Mouse (Mus musculus): ENCODE data around the gene Tiparp.

The Tiparp gene

DNA sequence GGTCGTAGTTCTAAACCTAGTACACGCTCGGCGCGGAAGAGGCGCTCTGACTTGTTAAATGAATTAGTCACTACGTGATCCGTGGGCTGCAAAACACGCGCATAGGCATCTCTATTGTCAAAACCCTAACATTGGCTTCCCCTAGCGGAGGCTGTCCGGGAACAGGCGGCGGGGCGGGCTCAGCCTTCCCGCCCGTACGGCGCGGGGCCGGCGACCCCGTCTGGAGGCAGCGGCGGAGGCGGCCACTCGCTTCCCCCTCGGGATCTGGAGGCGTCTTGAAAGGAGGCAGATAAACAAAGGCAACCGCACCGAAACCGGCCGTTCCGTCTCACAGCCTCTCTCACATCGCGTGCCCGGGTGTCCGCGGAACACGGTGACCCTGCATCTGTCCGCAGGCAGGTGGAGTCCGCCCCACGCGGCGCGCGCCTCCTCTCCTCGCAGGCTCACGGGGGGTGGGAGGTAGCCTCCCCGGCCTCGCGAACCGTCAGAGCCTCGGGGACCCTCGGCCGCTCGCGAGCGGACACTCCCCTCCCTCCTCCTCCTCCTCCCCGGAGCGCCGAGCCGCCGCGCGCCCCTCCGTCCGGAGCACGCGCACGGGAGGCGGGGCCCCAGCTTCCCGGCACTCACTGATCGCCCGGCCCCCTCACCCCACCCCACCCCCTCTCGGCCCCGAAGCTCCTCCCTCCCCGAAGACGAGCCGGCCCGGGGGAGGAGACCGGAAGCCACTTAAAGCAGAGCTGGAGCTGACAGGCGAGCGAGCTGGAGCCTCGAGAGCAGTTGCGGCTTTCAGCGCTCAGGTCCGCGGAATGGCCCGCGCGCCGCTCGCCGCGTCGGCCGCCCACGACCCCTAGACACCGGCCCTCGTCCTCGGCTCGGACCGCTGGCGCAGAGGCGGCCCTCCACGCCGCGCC is at the start of gene Tiparp:
Tiparp (plus strand) TSS at position 720 of the 911 bp plus-strand sequence.
- DNase-seq (ENCODE audit: low read depth, low spot score) = peak; percentile 90

DNA sequence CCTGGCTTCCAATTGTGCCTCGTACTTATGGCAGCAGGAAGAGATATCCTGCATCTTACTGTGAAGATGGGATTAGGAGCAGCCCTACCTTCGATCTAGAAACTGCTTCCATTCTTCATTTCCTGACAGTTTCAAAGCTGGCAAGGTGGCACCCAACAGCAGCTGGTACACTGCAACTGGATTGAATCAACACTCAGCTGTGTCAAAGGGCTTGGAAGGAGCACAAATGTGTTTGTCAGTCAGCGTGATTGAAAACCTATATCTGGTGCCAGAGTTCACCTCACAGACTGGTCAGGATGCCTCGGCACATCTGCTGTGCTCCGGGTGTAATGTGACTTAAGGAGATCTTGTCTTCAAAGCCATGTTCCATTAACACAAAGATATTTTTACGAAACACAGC is 47.5 kb upstream of the Tiparp start:
- DNase-seq (ENCODE audit: low read depth, low spot score) = no peak

DNA sequence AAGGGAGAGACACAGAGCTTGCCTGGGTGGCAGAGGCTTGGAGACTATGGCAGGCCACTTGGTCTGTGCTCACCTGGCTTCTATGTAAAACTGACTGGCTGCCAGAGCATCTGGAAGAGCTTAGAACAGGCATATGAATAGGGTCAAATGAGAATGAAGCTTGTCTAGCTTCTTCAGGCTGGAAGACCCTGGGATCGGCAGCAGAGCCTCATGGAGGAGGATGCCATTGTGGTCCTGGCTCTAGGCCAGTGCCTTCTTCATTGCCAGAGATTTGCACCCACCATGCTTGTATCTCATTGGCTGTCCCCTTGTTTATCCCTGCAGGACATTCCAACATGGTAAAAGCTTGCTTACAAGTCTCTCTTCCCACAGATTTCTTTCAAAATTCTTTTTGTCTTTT is 45.9 kb upstream of the Tiparp start:
- no peak for DNase-seq (ENCODE audit: low read depth, low spot score)

DNA sequence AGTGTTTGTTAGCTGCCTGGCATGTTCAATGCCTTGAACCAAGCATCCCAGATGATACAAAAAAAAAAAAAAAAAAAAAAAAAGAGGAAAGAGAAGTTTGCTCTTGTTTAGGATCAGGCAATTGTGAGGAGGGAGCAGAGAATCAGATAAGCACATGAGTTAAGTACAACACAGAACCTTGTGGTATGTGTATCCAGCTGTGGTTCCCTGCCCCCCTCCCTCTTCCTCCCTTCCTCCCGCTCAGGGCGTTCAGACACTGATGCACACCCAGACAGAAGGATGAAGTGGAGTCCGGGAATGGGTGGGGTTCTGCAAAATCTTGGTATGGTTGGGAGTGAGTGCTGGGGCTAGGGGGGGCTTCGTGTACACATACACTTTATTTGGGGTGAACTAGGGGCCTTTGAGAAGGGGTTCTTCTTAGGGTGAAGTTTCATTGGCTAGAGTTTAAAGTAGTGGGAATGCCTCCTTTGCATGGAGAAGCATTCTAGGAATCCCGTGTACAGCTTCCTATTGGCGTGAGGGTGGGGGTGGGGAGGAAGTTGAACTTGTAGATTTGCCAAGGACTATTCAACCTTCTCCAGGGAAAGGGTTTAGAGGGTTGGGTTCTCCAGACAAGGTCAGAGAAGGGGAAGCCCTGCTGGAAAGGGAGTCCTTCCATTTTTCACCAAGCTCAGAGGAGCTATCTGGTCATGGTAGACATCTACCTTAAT is 45.4 kb upstream of the Tiparp start:
- no peak for DNase-seq (ENCODE audit: low read depth, low spot score)

DNA sequence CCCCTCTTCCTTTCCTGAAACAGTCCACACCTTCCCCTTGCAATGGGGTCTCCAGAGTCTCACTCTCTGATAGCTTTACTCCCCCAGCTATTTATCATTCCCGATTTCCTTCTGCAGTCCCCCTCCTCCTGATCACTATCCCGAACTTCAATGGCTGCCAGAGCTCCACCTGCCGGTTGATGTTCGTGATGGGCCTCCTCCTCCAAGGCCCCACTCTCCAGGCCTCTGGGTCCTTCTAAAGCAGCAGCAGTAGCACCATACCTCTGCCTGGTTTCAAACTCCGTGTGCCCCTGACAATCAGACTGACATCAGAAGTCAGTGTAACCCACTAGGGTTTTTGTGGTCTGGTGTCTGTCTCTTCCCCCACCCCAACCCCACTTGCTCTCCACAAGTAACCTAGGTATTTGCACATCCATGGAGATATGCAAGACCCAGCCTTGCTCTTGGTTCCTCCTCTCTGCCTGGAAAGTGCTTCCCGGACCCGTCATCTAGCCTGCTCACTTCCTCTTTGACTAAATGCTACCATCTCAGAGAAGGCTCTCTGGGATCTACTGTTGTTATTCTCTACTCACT is 44.0 kb upstream of the Tiparp start:
- DNase-seq (ENCODE audit: low read depth, low spot score) = no peak

DNA sequence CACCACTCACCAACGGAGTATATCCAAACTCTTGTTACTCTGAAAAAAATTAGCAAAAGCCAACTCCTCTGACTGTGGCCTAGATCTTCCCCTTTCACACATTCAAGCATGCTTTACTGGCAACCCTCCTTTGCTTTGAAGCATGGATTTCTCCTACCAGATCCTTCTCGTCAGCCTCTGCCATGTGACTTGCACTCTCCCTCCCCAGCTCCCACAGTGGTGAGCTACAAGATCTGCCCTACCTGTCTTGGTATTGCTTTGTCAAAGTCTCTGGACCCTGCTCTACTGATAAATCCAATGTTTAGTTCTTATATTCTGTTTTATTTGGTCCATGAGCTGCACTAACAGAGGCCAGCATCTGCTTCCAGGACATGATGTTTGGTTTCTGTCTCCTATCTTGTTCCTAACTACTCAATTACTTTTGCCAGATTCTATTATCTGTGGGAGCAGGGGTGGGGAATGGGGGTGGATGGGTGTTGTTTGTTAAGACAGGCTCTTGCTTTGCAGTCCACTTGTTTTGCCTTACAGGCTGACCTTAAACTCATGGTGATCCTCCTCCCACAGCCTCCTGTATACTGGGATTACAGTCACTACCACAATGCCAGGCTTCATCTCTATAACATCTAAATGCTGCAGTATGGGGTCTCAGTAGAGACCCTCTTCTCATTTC is 40.7 kb upstream of the Tiparp start:
- no peak for DNase-seq (ENCODE audit: low read depth, low spot score)

DNA sequence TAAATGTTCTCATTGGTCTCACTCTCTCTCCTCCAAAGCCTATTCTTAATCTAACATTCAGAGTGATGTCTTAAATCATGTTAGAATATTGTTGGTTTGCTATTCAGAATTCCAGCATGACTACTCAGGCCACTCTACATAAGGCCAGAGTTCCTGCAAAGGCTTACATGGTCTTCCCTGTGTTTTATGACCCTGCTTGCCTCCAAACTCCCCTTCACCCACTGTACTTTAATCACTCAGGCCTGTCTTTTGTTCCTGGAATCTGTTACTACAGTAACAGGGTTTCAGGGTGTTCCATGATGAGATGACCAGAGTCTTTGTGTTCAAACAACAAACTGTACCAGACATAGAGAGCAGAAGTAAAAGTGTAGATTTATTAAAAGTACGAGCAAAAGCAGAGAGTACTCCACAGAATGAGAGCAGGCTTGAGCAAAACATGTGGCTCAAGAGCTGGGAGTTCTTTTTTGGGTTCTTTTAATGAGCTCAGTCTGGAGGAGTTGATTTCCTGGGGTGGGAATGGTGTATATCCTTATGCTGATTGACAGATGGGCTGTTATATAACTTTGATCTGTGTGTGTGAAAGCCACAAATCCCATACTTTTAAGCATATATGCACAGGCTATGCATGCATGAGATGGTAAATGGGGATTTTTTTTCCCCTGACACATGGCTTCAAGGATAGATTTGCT is 39.5 kb upstream of the Tiparp start:
- no peak for DNase-seq (ENCODE audit: low read depth, low spot score)

DNA sequence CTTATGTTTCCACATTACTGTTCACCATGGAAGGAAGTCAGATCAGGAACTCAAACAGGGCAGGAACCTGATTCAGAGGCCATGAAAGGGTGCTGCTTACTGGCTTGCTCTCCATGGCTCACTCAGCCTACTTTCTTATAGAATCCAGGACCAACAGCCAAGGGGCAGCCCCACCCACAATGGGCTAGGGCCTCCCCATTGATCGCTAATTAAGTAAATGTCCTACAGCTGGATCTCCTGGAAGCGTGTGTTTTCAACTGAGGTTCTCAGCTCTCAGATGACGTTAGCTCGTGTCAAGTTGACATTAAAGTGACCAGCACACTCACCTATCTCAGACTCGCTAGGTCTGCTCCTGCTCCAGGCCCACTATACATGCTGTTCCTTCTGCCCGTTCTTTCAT is 38.6 kb upstream of the Tiparp start:
- DNase-seq (ENCODE audit: low read depth, low spot score) = no peak

DNA sequence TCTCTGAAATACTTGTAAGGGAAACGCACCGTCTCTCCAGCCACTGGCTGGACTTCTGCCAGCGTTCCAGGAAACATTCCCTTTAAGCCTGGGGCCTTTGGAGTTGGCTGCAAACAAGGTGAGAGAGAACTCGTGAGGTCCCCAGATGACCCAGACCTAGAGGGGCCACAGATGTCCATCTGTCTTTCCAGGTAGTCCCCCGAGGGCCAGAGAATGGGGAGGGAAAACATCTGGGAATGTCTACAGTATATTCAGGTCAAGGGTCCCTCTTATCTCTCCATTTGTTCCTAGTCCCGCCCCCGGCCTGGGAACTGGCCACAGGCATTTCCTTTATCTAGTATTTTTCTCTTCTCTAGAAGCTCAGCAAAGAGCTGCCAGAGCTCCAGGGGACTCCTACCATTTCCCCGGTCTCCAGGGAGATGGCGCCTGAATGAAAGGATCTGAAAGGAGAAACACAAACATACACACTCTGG is 33.9 kb upstream of the Tiparp start:
- no peak for DNase-seq (ENCODE audit: low read depth, low spot score)

DNA sequence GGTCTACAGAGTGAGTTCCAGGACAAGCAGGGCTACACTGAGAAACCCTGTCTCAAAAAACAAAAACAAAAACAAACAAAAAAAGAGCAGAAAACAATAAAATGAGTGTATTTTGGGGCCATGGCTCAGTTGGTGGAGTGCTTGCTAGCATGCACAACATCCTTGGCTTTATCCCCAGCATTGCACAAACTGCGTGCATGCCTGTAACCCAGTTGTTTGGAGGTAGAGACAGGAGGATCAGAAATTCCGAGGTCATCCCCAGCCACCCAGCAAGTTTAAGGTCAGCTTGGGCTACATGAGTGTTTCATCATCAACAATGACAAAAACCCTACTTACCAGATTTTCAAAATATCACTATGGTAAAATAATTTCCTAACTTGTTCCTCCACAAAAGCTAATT is 20.4 kb upstream of the Tiparp start:
- no peak for DNase-seq (ENCODE audit: low read depth, low spot score)

DNA sequence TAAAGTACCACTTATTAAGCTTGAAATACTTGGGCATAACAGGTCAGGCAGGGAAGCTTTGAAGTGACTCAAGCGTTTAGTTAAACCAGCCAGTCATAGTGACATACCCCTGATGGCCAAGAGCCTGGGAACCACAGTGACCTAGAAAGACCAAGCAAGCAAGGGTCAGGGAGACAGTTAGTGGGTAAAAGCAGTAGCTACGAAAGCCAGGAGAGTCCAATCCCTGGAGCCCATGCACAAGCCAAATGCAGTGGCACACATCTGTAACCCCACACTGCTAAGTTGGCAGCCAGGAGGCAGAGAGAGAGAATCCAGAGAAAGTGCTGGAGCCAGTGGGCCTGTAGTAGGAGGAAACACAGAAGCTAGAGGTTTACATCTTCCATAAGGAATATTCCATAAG is 17.6 kb upstream of the Tiparp start:
- DNase-seq (ENCODE audit: low read depth, low spot score) = no peak

DNA sequence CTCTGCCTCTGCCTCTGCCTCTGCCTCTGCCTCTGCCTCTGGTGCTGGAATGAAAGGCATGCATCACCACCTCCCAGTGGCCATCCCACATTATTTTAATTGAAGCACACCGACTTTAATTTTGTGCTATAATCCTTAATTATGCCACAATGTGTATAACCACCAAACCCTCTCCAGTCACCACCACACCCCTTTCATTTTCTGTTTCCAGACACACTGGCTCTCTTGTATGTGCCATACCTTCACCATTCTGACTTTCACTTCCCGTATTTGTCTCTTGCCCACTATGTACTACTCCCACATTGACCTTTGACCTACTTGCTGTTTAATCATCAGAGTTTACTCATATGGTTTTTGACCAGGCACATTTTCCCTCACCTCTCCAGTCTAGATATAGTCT is 12.5 kb upstream of the Tiparp start:
- no peak for DNase-seq (ENCODE audit: low read depth, low spot score)

DNA sequence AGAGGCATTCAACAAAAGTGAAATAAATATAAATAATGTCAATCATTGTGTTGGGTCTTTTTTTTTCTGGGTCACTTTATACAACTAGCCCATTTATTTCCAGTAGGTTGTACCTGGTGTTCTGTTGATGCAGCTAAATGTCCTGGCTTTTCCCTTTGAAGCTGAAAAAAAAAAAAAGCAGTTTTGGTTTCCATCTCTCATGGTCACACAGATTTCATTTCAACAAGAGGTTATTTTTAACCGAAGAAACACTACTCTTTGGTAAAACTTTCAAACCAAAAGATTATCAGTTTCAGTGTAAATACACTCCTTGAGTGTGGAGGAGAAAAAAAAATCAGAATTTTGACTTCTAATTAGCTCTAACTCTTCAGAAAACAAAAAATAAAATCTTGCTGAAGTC is 11.7 kb upstream of the Tiparp start:
- DNase-seq (ENCODE audit: low read depth, low spot score) = no peak

DNA sequence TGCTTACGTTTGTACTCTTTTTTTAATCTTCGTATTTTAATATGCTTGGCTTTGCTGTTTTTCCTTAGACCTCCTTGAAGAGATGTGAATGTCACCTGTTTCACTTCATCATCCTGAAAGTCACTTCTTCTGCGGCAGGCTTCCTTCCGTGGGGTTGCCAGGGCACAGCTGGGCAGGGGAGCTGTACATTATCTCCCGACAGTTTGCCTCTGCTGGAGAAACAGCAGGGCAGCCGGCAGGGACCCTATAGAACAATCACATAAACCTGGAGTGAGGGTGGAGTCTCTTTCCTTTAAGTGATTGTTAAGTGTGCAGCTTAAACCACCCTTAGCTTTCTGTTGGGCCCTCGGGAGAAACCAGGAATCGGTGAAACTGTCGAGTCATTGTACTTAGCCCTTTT is 11.1 kb upstream of the Tiparp start:
- no peak for DNase-seq (ENCODE audit: low read depth, low spot score)

DNA sequence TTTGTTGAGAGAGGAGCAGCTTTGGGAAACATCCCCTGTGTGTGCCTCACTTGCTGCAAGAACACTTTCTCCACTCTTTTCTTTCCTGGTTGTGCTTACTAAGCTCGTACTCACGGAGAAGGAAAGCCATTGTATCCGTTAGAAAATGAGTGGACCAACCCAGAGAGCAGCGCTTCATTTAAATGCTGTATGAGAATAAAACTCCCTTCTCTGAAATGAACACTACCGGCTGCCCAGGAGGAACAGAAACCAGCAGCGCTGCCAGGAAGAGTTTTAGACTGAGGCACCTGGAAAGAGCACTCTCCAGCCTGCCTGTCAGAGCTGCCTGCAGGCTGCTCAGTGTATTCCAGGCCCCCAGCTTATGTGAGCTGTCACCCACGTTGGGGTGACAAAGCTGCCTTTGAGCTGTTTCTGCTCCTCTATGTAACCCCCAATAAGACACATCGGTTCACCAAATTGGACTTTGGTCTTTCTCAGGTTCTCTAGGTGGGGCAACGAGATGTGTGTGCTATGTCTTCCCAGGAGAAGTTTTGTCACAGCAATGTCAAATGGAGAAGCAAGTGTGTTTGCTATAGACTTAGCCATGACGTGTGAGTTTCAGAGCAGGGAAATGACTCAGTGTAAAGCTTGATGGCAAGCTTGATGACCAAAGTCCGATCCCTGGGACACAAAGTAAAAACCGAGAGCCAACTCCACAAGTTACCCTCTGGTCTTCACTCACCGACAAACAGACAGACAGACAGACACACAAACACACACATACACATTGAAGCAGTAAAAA is 10.3 kb upstream of the Tiparp start:
- no peak for DNase-seq (ENCODE audit: low read depth, low spot score)

DNA sequence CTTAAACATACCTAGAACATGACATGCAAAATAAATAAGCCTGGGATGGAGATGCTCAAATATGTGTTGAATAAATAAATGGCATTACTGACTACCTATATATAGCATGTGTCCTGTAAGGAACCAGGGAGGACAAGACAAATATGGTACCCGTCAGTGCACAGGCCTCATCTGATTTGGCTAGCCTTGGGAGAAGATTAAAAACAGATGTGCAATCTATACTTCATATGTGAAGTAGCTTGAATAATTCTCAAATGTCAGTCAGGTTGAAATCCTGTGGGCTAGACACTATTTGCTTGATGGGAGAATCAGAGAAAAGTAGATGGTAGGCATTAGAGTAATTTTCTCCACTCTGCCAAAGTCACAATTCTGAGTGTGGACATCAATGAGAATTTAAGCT is 6.8 kb upstream of the Tiparp start:
- DNase-seq (ENCODE audit: low read depth, low spot score) = no peak

DNA sequence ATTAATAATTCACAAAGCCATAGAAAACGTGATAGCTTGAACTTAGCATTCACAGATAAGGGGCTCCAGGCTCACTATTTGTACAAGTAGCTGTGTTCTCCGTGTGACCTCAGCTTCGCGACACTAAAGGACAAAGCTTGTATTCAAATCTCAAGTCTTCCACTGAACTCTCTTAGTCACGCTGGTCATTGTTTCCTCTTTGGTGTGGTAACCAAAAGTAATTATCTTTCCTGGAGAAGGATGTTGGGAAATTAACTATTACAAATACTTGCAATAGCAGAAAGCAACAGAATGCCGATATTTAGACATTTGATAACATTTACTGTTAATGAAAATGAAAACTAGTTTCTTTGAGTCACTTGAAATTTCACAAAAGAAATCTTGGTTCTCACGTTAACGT is 4.8 kb upstream of the Tiparp start:
- DNase-seq (ENCODE audit: low read depth, low spot score) = no peak

DNA sequence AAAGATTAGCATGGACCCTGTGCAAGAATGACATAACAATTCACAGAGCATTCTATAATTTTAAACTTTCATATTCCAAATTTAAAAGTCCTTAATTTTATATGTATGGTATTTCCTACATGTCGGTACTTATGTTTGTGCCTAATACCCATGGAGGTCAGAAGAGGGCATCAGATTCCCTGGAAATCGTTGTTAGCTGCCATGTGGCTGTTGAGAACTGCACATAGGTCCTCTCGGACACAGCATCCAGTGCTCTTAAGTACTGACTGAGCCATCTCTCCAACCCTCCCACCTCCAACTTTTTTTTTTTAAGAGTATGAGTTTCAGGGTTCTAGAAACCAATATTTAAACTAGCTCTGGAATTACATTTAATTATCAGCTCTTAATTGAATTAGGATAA is 2.5 kb upstream of the Tiparp start:
- DNase-seq (ENCODE audit: low read depth, low spot score) = no peak

DNA sequence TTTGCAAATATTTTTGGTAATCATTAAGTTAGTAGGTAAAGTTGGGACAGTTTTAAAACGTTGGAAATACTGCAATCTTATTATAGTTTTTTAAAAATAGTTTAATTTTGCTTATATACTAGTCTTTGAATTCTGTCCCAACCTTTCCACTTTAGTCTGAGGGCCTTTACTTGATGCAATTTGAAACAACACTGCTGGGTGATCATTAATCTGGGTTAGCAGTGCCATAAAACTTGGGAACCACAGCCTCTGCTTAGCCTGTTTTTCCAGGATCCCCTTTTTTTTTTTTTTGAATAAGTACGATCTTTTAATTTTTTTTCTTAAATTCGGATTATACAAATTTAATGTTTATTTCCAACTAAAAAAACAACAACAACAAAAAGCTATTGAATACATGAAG is 1.0 kb upstream of the Tiparp start:
- no peak for DNase-seq (ENCODE audit: low read depth, low spot score)

DNA sequence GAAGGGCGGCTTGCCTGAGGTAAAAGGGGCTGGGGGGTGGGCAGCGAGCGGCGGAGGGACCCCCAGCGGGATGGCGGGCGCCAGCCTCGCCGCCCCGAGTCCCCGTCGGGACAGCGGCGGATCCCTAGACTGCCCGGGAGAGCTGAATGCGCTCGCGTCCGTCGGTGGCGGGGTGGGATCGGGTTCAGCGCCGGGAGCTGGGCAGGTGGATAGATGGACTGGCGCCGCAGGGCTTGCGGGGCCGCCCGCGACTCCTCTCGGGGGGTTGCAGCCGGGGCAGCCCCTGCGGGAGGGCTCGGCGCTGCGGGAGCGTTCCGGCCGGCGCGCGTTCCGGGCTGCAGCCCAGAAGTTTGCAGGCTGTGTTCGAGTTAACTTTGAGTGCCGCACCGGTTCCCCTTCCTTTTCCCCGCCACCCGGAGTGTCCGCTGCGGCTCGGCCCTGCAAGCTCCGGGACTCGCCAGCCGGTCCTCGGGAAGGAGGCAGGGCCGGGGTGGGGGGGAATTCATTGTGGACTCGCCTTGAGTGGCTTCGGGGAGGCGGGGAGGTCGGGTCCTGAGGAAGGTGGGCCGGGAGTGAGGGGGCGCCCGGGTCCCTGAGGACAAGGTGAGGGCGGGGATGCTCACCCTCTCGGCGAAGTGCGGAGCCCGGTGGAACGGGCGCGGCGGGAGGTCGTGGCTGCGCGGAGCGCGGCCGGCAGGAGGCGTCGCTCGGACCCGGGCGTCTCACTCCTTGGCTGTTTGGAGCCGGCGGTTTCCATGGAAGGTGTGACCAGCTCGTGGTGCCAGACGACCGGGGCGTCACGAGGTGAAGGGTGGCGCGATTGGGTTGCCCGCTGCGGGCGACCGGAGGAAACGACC is 632 bp downstream of the Tiparp start:
- DNase-seq (ENCODE audit: low read depth, low spot score) = peak; percentile 28

All from retina, postnatal 7 days (tissue).